Mouse (Mus musculus) hindbrain, embryonic 15.5 days (tissue): ENCODE data around the gene Tsr2. TPM values are rescaled to one million over a fixed set of nuclear protein-coding genes. Genes with fewer than 3 reads are reported as not detected.

Source experiments
- ATAC-seq: fragments of 200-750 bp; cut with Nextera tagmentation; 2 replicates; pipeline ENCODE4 v1.8.0; 2017; ENCODE audit warnings: low read depth, moderate number of reproducible peaks, moderate TSS enrichment; ENCODE audit not compliant: low FRiP score
- H3K27ac ChIP-seq: fragments of 300-500 bp; sonication (generic); replicated peaks from 2 replicates; pipeline ENCODE4 v1.5.1; 2015; ENCODE audit warnings: mild to moderate bottlenecking, inconsistent platforms
- H3K27me3 ChIP-seq: fragments of 300-500 bp; sonication (generic); 2 replicates; pipeline ENCODE4 v1.6.1; 2015; ENCODE audit warnings: control low read depth, inconsistent platforms
- H3K36me3 ChIP-seq: fragments of 300-500 bp; sonication (generic); 2 replicates; pipeline ENCODE4 v1.6.1; 2015; ENCODE audit warnings: control low read depth, inconsistent platforms
- H3K4me1 ChIP-seq: fragments of 300-500 bp; sonication (generic); replicated peaks from 2 replicates; pipeline ENCODE4 v1.6.1; 2015; ENCODE audit warnings: control low read depth, inconsistent platforms
- H3K4me2 ChIP-seq: fragments of 300-500 bp; sonication (generic); 2 replicates; pipeline ENCODE4 v1.6.1; 2015; ENCODE audit warnings: moderate library complexity, mild to moderate bottlenecking, inconsistent platforms
- H3K4me3 ChIP-seq: fragments of 300-500 bp; sonication (generic); 2 replicates; pipeline ENCODE4 v1.5.1; 2015; ENCODE audit warnings: mild to moderate bottlenecking, inconsistent platforms
- H3K9ac ChIP-seq: fragments of 300-500 bp; sonication (generic); 2 replicates; pipeline ENCODE4 v1.6.1; 2015; ENCODE audit warnings: inconsistent platforms
- H3K9me3 ChIP-seq: fragments of 300-500 bp; sonication (generic); 2 replicates; pipeline ENCODE4 v1.6.1; 2016; ENCODE audit warnings: control low read depth, inconsistent platforms
- WGBS: fragments of 180-500 bp; shearing (Covaris S2); methylation state at CpG from one replicate; pipeline ENCODE4 v1.1.7; 2015; 5-methylcytosine and 5-hydroxymethylcytosine counted together
- polyA plus RNA-seq: library from polyadenylated mRNA; unstranded; fragments of >200 nt; fragmentation: Nextera tagmentation; extraction: Ambion mirVana; gene quantifications from 2 replicates; pipeline ENCODE4 v1.2.1, GENCODE M21; 2015

Gene Tsr2
- 37.6 and 38.5 TPM in 2 replicates for polyA plus RNA-seq

DNA sequence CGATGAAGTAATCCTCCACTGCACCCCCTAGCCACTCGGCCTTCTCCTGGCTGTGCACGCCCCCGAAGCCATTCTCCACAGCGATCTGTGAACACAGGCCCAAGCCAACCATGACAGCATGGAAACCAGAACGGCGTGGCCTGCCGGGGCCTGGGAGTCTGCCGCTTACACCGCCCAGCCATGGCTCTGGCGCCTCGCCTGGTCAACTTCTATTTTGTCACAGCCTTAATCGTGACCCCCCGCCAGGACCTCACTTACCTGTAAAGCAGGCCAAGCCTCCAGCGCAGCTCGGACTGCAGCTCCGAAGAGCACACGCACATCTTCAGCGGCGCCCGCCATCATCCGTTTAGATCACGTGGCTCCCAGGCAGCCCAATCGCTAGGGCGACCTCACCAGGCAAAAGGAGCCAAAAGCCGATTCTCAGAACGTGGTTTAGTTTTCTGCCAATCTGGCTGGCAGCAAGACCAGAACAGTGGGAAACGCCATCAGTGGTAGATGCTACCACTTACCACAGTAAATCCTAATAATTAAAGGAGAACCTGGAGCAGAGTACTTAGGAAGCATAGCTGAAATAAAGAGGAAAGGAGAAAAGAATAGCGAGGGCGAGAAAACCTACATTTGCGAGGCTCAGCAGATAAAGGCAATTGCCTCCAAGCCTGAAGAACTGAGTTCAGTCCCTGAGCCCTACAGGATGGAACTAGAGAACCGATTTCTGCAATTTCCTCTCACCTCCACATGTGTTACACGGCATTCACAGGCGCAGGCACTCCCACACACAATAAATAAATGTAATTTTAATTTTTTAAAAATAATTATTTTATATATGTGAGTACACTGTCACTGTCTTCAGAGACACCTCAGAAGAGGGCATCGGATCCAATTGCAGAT is at the start of gene Tsr2:
Tsr2 (minus strand) TSS at position 373 of the 888 bp plus-strand sequence.
- Histone ChIP-seq H3K4me1 (peaks cover 8% of the 10 kb centered on the region; the same call in 1 of the 2 replicates), H3K9me3 (no peaks in the 10 kb centered on the region), H3K27ac (peak within 1 kb of the TSS; percentile 75), H3K4me3 (peak within 1 kb of the TSS; percentile 65), H3K36me3 (no peaks in the 10 kb centered on the region), H3K27me3 (no peaks in the 10 kb centered on the region), H3K4me2 (peak within 1 kb of the TSS; percentile 56), H3K9ac (peak within 1 kb of the TSS; percentile 60)
- ATAC-seq, result peak; percentile 95
- WGBS, result 28% methylated on average over 35 of the region's 35 CpGs

DNA sequence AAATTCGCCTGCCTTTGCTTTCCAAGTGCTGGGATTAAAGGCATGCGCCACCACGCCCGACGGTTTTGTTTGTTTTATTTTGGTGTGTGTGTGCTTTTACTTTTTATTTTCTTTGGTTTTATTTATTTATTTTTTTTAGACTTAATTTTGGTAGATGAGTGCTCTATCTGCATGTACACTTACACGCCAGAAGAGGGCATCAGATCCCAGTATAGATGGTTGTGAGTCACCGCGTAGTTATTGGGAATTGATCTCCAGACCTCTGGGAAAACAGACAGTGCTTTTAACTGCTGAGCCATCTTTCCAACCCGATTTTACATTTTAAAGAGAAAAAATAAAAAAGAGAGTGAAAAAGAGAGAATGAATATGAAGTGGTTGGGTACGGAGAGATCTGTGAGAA is 36.4 kb upstream of the Tsr2 start:
- Histone ChIP-seq H3K4me1 (no peaks in the 10 kb centered on the region), H3K27ac (no peak overlapping the region), H3K4me3 (no peak overlapping the region), H3K27me3 (no peaks in the 10 kb centered on the region), H3K9ac (no peak overlapping the region), H3K4me2 (no peak overlapping the region), H3K36me3 (no peaks in the 10 kb centered on the region), H3K9me3 (no peaks in the 10 kb centered on the region)
- WGBS, result 27% methylated on average over 10 of the region's 10 CpGs
- ATAC-seq, result no peak

DNA sequence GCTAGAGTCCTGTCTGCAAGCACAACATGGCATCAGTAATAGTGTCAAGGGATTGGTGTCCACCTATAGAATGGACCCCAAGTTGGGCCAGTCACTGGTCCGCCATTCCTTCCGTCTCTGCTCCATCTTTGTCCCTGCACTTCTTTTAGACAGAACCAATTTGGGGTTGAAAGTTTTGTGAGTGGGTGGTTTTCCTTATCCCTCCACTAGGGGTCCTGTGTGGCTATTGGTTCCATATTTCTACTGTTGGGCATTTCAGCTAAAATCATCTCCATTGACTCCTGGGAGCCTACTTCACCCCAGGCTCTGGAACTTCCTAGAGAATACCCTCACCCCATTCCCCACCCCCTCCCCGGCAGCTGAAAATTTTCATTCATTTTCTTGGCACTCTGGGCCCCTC is 34.1 kb upstream of the Tsr2 start:
- Histone ChIP-seq H3K9ac (no peak overlapping the region), H3K27ac (no peak overlapping the region), H3K9me3 (no peaks in the 10 kb centered on the region), H3K4me3 (no peak overlapping the region), H3K27me3 (no peaks in the 10 kb centered on the region), H3K4me2 (no peak overlapping the region), H3K36me3 (no peaks in the 10 kb centered on the region), H3K4me1 (no peaks in the 10 kb centered on the region)
- 77% methylated on average over 3 of the region's 3 CpGs for WGBS
- no peak for ATAC-seq

DNA sequence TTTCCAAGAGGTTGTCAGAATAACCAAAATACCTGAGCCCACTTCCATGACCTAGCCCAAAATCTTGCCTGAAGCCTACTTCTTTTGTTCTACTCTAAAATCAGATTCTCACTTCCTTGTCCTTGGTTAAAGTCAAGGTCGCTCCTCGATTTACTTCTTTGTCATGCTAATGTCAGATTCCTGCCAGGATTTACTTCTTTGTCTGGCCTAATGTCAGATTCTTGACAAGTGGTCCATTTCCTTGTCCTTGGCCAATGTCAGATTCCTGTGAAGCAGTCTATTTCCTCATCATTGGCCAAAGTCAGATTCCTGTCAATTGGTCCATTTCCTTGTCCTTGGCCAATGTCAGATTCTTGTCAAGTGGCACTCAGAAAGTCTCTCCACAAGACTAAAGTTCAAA is 27.6 kb upstream of the Tsr2 start:
- H3K9me3 ChIP-seq, result no peaks in the 10 kb centered on the region
- H3K4me2 ChIP-seq, result no peak overlapping the region
- H3K36me3 ChIP-seq, result no peaks in the 10 kb centered on the region
- no peak overlapping the region for H3K9ac ChIP-seq
- no peak overlapping the region for H3K27ac ChIP-seq
- 62% methylated on average over 2 of the region's 2 CpGs for whole genome bisulfite sequencing
- ATAC-seq, result no peak
- H3K4me3 ChIP-seq, result no peak overlapping the region
- no peaks in the 10 kb centered on the region for H3K27me3 ChIP-seq
- no peaks in the 10 kb centered on the region for H3K4me1 ChIP-seq

DNA sequence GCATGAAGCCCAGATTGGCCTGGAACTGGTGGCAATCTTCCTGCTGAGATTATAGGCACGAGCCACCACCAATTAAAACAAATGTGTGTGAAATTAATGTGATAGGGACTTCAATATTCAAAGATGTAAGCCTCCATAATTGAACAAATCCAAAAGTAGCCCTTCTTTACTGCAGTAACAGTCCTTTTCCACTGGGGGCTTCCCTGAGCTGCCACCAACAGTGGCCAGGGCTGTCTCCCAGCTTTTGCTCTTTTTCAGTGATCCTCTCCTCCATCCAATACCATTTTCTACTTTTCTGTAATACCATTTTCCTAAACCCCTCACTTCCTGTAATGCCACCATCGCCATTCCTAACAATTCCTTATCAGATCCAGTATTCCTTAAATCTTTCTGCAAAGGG is 21.1 kb upstream of the Tsr2 start:
- H3K9me3 ChIP-seq, result no peaks in the 10 kb centered on the region
- H3K27me3 ChIP-seq, result no peaks in the 10 kb centered on the region
- H3K36me3 ChIP-seq, result no peaks in the 10 kb centered on the region
- no peak overlapping the region for H3K4me3 ChIP-seq
- no peak for ATAC-seq
- no peak overlapping the region for H3K27ac ChIP-seq
- 12% methylated on average over 2 of the region's 2 CpGs for WGBS
- H3K4me2 ChIP-seq, result no peak overlapping the region
- H3K4me1 ChIP-seq, result no peaks in the 10 kb centered on the region
- no peak overlapping the region for H3K9ac ChIP-seq

DNA sequence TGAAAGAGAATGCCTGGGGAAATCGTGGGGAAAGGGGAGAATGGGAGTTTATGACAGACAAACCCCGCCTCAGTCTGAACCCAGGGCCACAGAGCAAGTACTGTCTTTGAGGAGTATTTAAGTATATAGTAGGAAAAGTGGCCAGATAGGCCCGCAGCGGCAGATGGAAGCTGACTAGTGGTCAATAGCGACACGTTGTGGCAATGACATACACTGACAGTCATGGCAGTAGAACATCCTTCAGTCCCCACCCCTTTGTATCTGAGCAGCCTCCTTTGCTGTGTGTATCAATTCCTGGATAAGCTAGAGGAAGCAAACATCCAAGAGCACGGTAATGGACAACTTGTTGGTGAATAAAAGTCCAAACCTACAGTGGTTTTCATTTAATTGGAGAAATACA is 20.5 kb upstream of the Tsr2 start:
- WGBS, result 15% methylated on average over 7 of the region's 7 CpGs
- H3K4me2 ChIP-seq, result no peak overlapping the region
- no peaks in the 10 kb centered on the region for H3K36me3 ChIP-seq
- H3K27ac ChIP-seq, result no peak overlapping the region
- no peaks in the 10 kb centered on the region for H3K4me1 ChIP-seq
- no peaks in the 10 kb centered on the region for H3K9me3 ChIP-seq
- H3K27me3 ChIP-seq, result no peaks in the 10 kb centered on the region
- ATAC-seq, result no peak
- no peak overlapping the region for H3K4me3 ChIP-seq
- no peak overlapping the region for H3K9ac ChIP-seq

DNA sequence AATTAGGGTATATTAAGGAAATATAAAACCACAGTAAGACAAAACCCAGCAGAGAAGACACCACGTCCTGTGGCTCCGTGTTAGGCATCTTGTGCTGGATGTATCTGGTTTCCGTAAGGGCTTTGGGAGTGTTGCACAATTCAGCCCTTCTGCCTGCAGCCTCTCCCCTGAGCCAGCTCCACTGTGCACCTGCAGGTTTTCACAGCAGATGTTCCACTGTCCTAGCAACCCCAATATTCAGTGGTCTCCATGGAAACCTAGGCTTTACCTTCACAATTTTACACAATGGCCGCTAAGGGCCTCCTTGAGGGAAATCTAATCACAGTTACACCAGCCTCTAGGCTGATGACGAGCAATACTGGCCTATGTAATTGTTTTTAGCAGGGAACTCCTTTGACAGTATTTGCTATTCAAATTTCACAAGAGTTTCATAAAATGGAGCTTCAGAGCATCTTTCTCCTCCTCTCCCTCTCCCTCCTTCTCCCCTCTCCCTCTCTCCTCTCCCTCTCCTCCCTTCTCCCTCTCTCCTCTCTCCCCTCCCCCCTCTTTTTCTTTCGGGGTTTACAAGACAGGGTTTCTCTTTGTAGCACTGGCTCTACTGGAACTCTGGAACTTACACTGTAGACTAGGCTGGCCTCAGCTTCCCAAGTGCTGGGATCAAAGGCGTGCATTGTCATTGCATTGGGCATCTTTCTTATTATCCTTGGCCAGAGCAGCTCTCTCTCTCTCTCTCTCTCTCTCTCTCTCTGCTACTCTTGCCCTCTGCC is 11.1 kb upstream of the Tsr2 start:
- Histone ChIP-seq H3K4me1 (no peaks in the 10 kb centered on the region), H3K36me3 (no peaks in the 10 kb centered on the region), H3K4me2 (no peak overlapping the region), H3K27ac (peak overlapping the region; percentile 63), H3K27me3 (no peaks in the 10 kb centered on the region), H3K4me3 (no peak overlapping the region), H3K9me3 (no peaks in the 10 kb centered on the region), H3K9ac (no peak overlapping the region)
- ATAC-seq, result peak; percentile 73
- 49% methylated on average over 7 of the region's 7 CpGs for WGBS

DNA sequence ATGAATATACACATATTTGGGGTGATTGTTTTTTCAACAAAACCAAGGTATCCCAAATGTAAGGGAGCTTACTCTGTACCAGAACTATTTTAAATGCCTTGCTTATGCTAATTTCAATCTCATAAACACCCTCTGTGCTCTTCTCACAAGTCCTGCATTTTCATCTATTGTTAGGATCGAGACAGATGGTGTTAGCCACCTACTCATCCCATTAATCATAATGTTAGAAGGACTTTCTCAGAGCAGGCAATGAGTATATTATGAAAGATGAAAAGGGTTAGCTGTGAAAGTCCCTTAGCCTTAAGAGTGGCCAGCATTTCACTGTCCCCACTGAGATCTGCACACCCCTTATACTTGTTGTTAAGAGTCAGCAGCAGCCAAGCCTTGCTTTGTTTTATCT is 8.9 kb downstream of the Tsr2 start:
- Histone ChIP-seq H3K27ac (no peak overlapping the region), H3K27me3 (no peaks in the 10 kb centered on the region), H3K4me1 (no peaks in the 10 kb centered on the region), H3K36me3 (peaks cover 5% of the 10 kb centered on the region; the same call in 1 of the 2 replicates), H3K9me3 (no peaks in the 10 kb centered on the region), H3K4me2 (no peak overlapping the region), H3K4me3 (no peak overlapping the region), H3K9ac (no peak overlapping the region)
- no peak for ATAC-seq
- 61% methylated on average over 1 of the region's 1 CpGs for WGBS

DNA sequence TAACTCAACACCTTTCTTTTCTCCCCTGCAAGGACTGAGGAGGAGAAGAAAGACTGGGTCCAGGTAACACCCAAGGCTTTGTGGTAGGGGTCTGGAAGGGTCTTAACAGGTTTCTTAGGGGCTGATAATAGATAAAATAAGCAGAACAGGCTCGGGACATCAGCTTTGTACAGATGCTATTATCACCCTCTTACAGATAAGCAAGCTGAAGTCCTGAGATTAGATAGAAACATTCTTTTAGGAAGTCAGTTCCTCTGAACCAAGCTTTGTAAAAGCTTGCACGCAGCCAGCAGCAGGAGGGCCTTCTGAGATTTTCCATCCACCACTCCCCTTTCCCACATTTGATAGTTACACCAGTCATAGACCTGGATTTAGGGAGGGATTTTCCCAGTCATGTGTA is 10.7 kb downstream of the Tsr2 start:
- Histone ChIP-seq H3K4me2 (no peak overlapping the region), H3K4me1 (no peaks in the 10 kb centered on the region), H3K9ac (no peak overlapping the region), H3K9me3 (no peaks in the 10 kb centered on the region), H3K4me3 (no peak overlapping the region), H3K36me3 (peaks cover 5% of the 10 kb centered on the region; the same call in 1 of the 2 replicates), H3K27me3 (no peaks in the 10 kb centered on the region), H3K27ac (no peak overlapping the region)
- ATAC-seq, result no peak
- WGBS, result 84% methylated on average over 2 of the region's 2 CpGs

DNA sequence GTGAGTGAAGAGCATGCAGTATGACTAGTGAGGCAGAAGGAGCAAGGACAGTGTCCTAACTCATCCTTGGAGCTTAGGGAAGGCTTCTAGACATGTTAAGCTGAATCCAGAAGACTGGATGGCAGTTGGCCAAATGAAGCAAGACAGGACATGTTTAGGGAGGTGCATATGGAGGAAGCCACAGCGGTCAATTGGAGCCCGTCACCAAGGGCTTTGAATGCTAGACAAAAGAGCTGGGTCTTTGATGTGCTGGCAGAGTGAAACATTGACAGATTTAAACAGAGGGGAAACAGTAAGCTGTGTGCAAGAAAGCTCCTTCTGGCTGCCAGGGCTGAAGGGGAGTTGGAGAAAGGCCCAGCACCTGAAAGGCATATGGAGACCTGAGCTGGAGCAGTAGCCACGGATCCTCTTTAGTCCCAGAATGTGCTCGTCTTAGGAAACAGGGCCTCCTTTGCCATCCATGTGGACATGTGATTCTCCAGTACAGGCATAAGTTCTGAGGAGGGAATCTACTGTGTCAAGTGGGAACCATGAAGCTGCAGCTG is 19.3 kb downstream of the Tsr2 start:
- no peak for ATAC-seq
- Histone ChIP-seq H3K36me3 (peaks cover 18% of the 10 kb centered on the region), H3K9me3 (no peaks in the 10 kb centered on the region), H3K4me2 (no peak overlapping the region), H3K27ac (no peak overlapping the region), H3K4me1 (no peaks in the 10 kb centered on the region), H3K9ac (no peak overlapping the region), H3K27me3 (no peaks in the 10 kb centered on the region), H3K4me3 (no peak overlapping the region)
- WGBS, result 55% methylated on average over 4 of the region's 4 CpGs

DNA sequence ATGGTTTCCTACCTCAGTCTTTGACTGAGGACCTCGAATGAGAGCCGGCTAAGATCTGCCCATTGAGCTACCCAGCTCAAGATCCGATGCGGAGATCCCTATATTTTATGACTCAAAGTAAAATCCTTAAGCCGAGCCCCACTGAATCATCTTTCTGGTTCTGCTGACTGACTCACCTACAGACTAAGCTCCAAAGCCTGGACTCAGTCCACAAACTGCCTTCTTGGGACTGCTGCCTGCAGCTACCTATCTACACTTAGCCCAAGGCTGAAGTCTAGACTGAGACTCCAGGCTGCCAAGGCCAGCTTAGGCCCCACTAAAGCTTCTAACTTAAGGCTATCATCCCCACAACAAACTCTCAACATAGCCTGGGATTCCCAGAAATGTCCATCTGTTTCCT is 20.3 kb downstream of the Tsr2 start:
- Histone ChIP-seq H3K36me3 (peaks cover 20% of the 10 kb centered on the region), H3K4me3 (no peak overlapping the region), H3K27me3 (no peaks in the 10 kb centered on the region), H3K9ac (no peak overlapping the region), H3K27ac (no peak overlapping the region), H3K4me1 (no peaks in the 10 kb centered on the region), H3K4me2 (no peak overlapping the region), H3K9me3 (no peaks in the 10 kb centered on the region)
- no peak for ATAC-seq
- WGBS, result 95% methylated on average over 5 of the region's 5 CpGs

DNA sequence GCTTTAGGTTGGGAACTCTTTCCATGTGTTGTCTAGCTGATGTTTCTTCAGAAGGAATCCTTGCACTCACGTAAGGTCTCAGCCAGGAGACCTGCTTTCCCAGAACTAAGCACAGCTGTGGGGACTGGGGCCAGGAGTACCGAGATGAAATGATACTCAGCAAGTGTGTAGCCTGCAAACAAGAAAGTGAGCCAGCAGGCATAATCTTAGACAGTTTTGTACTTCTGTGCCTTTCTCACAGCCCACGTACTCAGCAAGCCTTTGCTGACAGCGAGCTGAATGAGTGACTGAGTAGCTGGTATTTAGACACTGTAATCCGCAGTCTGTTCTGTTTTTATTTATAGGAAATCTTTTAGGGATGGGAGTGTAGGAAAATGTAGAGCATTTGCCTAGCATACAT is 28.5 kb downstream of the Tsr2 start:
- H3K4me2 ChIP-seq, result no peak overlapping the region
- 96% methylated on average over 5 of the region's 5 CpGs for WGBS
- no peak overlapping the region for H3K27ac ChIP-seq
- no peak overlapping the region for H3K9ac ChIP-seq
- ATAC-seq, result no peak
- no peaks in the 10 kb centered on the region for H3K4me1 ChIP-seq
- H3K4me3 ChIP-seq, result no peak overlapping the region
- no peaks in the 10 kb centered on the region for H3K9me3 ChIP-seq
- no peaks in the 10 kb centered on the region for H3K27me3 ChIP-seq
- peaks cover 29% of the 10 kb centered on the region for H3K36me3 ChIP-seq
